Mouse (Mus musculus): Measurements from ENCODE around the gene Slc39a5.

DNA sequence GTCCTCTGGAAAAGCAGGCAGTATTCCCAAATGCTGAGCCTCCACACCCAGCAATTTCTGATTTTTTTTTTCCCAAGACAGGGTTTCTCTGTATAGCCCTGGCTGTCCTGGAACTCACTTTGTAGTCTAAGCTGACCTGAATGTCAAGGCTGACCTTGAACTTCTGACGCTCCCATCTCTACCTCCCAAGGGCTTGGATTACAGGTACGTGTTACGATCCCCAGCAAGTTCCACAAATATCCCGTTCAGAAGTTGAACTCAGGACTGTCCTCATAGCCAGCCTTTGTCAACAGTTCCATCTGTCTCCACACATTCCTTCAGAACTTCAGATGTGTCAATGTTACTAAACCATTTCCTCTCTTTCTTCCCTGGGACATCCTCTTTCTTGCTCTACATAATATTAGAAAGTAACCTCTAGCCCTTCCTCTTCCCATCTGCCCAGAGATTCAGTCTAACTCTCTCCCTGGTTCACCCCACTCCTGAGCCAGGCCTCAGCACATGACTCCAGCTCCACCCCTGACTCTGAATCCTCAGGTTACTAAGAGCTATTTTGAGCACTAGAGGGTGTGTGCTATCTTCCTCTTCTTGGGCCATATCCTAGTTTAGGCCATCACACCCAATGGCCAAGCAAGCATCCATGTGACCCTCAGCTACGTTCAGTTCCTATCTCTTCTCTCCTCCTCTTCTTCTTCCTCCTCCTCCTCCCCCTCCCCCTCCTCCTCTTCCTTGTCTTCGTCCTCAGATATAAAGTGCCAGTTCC lies 27.9 kb downstream of the Slc39a5 start:
- TF ChIP-seq CTCF (IDR thresholded peaks at IDR 0.05; ENCODE audit: extremely low read depth, insufficient read depth, low read length) (no peak), POLR2A (IDR thresholded peaks at IDR 0.05; ENCODE audit: extremely low read depth, insufficient read depth, low read length) (no peak)

Measured in cortical plate, adult 2 months (tissue).